Mouse (Mus musculus) neural tube, embryonic 12.5 days (tissue): ENCODE data around the gene Angptl1. TPM values are rescaled to one million over a fixed set of nuclear protein-coding genes. Genes with fewer than 3 reads are reported as not detected.

Source experiments
- ATAC-seq: fragments of 200-750 bp; cut with Nextera tagmentation; 2 replicates; pipeline ENCODE4 v1.8.0; 2017; ENCODE audit warnings: low read depth, mild to moderate bottlenecking, moderate TSS enrichment, moderate library complexity; ENCODE audit not compliant: low FRiP score
- H3K27ac ChIP-seq: fragments of 300-500 bp; sonication (generic); 2 replicates; pipeline ENCODE4 v1.5.1; 2016
- H3K27me3 ChIP-seq: fragments of 300-500 bp; sonication (generic); replicated peaks from 2 replicates; pipeline ENCODE4 v1.6.1; 2016; ENCODE audit warnings: mild to moderate bottlenecking
- H3K36me3 ChIP-seq: fragments of 300-500 bp; sonication (generic); 2 replicates; pipeline ENCODE4 v1.6.1; 2016; ENCODE audit warnings: mild to moderate bottlenecking
- H3K4me1 ChIP-seq: fragments of 300-500 bp; sonication (generic); 2 replicates; pipeline ENCODE4 v1.6.1; 2016
- H3K4me2 ChIP-seq: fragments of 300-500 bp; sonication (generic); replicated peaks from 2 replicates; pipeline ENCODE4 v1.6.1; 2016; ENCODE audit warnings: mild to moderate bottlenecking
- H3K4me3 ChIP-seq: fragments of 300-500 bp; sonication (generic); 2 replicates; pipeline ENCODE4 v1.5.1; 2016
- H3K9ac ChIP-seq: fragments of 300-500 bp; sonication (generic); 2 replicates; pipeline ENCODE4 v1.6.1; 2016; ENCODE audit warnings: mild to moderate bottlenecking
- H3K9me3 ChIP-seq: fragments of 300-500 bp; sonication (generic); 2 replicates; pipeline ENCODE4 v1.6.1; 2016; ENCODE audit warnings: mild to moderate bottlenecking
- WGBS: fragments of 180-500 bp; shearing (Covaris S2); methylation state at CpG from one replicate; pipeline ENCODE4 v1.1.7; 2016; 5-methylcytosine and 5-hydroxymethylcytosine counted together
- polyA plus RNA-seq: library from polyadenylated mRNA; unstranded; fragments of >200 nt; fragmentation: Nextera tagmentation; extraction: Ambion mirVana; gene quantifications from 2 replicates; pipeline ENCODE4 v1.2.1, GENCODE M21; 2016

Angptl1 gene
- polyA plus RNA-seq, 1 experiment from 2014 or later = 7.5 TPM

DNA sequence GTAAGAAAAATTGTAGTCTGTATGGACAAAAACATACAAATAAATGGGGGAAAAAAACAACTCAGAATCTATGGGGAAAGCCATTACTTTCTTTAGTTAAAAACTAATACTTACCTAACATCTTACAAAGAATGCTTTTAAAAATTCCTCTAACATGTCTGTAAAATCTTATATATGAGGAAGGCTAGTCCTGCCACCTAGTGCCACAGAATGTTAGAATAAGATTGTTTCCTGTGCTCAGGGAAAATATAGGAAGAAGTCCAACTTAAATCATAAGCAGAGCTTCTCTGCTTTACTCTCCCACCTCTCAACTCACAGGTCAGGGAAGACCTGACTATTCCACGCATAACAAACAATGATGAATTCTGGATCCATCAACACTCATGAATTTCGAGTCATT, 47.5 kb downstream of the Angptl1 start:
- no peak overlapping the region for H3K4me3 ChIP-seq
- H3K27me3 ChIP-seq = no peaks in the 10 kb centered on the region
- WGBS = 95% methylated on average over 2 of the region's 2 CpGs
- H3K4me1 ChIP-seq = no peaks in the 10 kb centered on the region
- no peak overlapping the region for H3K9ac ChIP-seq
- H3K27ac ChIP-seq = no peak overlapping the region
- no peak overlapping the region for H3K4me2 ChIP-seq
- no peaks in the 10 kb centered on the region for H3K9me3 ChIP-seq
- no peak for ATAC-seq
- H3K36me3 ChIP-seq = peaks cover 42% of the 10 kb centered on the region

DNA sequence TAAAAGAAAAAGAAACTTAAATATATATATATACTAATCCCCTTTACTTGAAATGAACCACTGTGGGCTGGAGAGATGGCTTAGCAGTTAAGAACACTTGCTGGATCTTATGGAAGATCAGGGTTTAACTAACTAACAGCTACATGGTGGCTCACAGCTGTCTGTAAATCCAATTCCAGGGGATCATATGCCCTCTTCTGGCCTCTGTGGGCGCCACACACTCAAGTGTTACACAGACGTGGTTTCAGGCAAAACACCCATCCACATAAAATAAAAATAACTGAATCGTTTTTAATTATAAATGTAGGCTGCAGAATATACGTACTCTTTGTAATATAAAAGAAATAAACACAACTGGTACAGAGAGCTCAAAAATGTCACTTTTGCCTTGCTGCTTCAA, 50.5 kb downstream of the Angptl1 start:
- H3K27me3 ChIP-seq = no peaks in the 10 kb centered on the region
- no peak for ATAC-seq
- no peaks in the 10 kb centered on the region for H3K4me1 ChIP-seq
- H3K4me3 ChIP-seq = no peak overlapping the region
- H3K4me2 ChIP-seq = no peak overlapping the region
- H3K27ac ChIP-seq = no peak overlapping the region
- H3K9ac ChIP-seq = no peak overlapping the region
- H3K36me3 ChIP-seq = peaks cover 21% of the 10 kb centered on the region
- WGBS = 88% methylated on average over 4 of the region's 4 CpGs
- no peaks in the 10 kb centered on the region for H3K9me3 ChIP-seq

DNA sequence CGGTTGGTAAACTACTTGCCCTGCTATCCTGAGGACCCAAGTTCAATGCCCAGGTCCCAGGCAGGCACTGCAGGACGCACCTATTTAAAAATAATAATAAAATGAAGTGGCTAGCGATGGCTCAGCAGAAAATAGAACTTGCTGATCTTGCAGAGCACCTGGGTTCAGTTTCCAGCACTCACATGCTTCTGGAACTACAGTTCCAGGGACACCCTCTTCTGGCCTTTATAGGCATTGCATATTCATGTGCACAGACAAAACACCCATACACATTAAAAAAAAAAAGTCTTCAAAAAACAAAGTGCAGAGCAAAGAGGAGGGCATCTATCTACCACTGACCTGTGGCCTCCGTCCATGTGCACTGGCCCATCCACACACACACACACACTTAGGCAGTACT, 53.2 kb downstream of the Angptl1 start:
- no peak for ATAC-seq
- Histone ChIP-seq H3K4me3 (no peak overlapping the region), H3K9me3 (no peaks in the 10 kb centered on the region), H3K9ac (no peak overlapping the region), H3K4me2 (no peak overlapping the region), H3K36me3 (peaks cover 13% of the 10 kb centered on the region), H3K27ac (no peak overlapping the region), H3K4me1 (no peaks in the 10 kb centered on the region), H3K27me3 (no peaks in the 10 kb centered on the region)
- 93% methylated on average over 4 of the region's 4 CpGs for WGBS

DNA sequence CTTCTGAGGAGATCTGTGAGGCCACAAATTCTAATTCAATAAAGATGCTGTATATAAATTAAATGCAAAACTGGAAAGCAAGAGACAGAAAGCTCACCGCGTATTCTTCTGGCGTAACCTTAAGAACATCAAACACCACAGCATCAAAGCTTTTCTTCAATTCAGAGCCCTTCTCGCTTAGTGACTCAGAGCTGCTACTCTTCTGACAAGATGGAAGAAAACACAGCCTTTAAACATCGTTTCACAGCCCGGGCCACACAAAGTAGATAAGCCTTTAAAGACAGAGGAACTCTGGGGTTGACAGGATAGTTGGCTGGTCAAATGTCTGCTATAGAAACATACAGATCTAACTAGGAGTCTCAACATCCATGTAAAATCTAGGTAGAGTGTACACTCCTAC, 63.3 kb downstream of the Angptl1 start:
- Histone ChIP-seq H3K27me3 (no peaks in the 10 kb centered on the region), H3K9me3 (no peaks in the 10 kb centered on the region), H3K27ac (no peak overlapping the region), H3K4me2 (no peak overlapping the region), H3K9ac (no peak overlapping the region), H3K36me3 (peaks cover 18% of the 10 kb centered on the region), H3K4me1 (no peaks in the 10 kb centered on the region), H3K4me3 (no peak overlapping the region)
- ATAC-seq = no peak
- WGBS = 92% methylated on average over 6 of the region's 6 CpGs

DNA sequence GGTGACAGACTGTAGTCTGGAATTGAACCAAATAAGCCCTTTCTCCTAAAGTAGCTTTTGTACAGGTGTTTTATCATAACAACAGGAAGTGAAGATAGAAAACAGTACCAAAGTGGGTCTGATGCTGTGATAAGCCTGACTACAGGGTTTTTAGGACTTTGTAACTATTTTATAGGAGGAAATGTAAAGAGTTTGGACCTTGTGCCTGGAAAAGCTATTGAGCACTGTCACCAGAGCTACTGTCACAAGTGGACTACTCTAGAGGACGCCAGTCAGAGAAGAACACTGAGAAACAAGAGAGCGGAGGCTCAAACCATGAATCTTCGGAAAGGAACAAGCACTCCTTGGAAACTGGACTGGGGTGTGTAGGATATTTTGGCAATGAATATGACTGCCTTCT, 65.5 kb downstream of the Angptl1 start:
- Histone ChIP-seq H3K4me3 (no peak overlapping the region), H3K4me1 (no peaks in the 10 kb centered on the region), H3K4me2 (no peak overlapping the region), H3K9me3 (no peaks in the 10 kb centered on the region), H3K27ac (no peak overlapping the region), H3K9ac (no peak overlapping the region), H3K36me3 (peaks cover 19% of the 10 kb centered on the region), H3K27me3 (no peaks in the 10 kb centered on the region)
- ATAC-seq = no peak
- WGBS = 94% methylated on average over 3 of the region's 3 CpGs

DNA sequence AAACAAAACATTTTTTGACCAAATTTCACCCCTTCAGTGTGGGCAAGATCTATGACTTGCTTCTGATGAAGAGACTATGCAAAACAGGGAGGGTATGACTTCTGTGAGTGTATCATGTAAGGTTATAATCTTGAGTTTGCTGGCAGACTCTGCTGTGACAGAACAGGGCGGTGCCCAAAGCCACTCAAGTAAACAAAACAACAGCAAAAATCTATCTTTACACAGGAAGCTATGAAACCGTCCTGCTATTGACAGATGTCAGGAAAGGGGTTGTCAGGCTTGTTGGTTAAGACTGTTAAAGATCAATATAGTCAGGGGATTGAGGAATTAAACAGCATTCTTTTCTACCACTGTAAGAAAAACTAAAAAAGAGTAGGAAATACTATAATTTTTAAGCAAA, 67.3 kb downstream of the Angptl1 start:
- no peaks in the 10 kb centered on the region for H3K9me3 ChIP-seq
- no peaks in the 10 kb centered on the region for H3K27me3 ChIP-seq
- H3K36me3 ChIP-seq = peaks cover 10% of the 10 kb centered on the region
- no peak overlapping the region for H3K9ac ChIP-seq
- no peak overlapping the region for H3K27ac ChIP-seq
- no peaks in the 10 kb centered on the region for H3K4me1 ChIP-seq
- H3K4me3 ChIP-seq = no peak overlapping the region
- no peak for ATAC-seq
- no peak overlapping the region for H3K4me2 ChIP-seq
- WGBS = 89% methylated on average over 2 of the region's 2 CpGs

DNA sequence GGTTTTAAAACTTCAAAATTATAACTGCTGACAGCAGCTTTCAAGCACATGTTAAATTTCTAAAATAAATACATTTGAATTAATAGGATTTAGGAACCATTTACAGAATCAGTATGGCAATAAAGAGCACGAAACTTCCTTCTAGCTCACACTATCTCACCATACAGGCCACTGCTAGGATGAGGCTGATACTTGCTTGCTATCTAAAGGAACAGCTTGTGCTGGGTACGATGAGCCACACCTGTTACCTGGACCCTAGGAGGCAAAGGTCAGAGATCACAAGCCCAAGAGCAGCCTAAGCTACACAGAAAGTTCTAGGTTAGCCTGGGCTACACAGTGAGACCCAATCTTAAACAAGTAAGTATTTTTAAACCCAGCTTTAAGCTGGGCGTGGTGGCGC, 70.9 kb downstream of the Angptl1 start:
- WGBS = 99% methylated on average over 4 of the region's 4 CpGs
- H3K4me1 ChIP-seq = no peaks in the 10 kb centered on the region
- H3K27ac ChIP-seq = no peak overlapping the region
- no peaks in the 10 kb centered on the region for H3K27me3 ChIP-seq
- H3K4me2 ChIP-seq = no peak overlapping the region
- no peaks in the 10 kb centered on the region for H3K9me3 ChIP-seq
- H3K9ac ChIP-seq = no peak overlapping the region
- no peak overlapping the region for H3K4me3 ChIP-seq
- ATAC-seq = no peak
- H3K36me3 ChIP-seq = peaks cover 10% of the 10 kb centered on the region

DNA sequence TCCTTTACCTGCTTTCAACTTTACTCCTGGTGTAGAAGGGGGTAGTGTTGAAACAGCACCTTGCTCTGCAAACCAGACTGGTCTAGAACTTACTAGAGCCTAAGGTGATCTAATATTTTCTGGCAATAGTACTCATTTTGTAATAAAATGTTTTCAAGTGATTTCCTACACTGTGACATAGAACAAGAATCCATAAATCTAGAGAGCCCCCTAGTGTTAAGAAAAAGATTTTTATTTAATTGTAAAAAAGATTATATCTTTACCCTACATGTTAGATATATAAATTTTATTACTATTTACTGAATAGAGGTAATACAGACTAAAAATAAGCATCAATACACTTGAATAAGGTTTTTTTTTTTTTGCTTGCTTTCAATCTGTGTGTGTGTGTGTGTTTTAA, 71.5 kb downstream of the Angptl1 start:
- Histone ChIP-seq H3K4me2 (no peak overlapping the region), H3K36me3 (peaks cover 10% of the 10 kb centered on the region), H3K27ac (no peak overlapping the region), H3K4me1 (no peaks in the 10 kb centered on the region), H3K4me3 (no peak overlapping the region), H3K9me3 (no peaks in the 10 kb centered on the region), H3K27me3 (no peaks in the 10 kb centered on the region), H3K9ac (no peak overlapping the region)
- no peak for ATAC-seq

Other genes with a start within 250 kb of the Angptl1 start
- 3.3 TPM in 2 replicates for gene Tor3a, start 164.2 kb upstream of the Angptl1 start, polyA plus RNA-seq
- gene Fam20b, start 119.5 kb upstream of the Angptl1 start, polyA plus RNA-seq = 26.8 and 28.6 TPM in 2 replicates
- 110 and 120 TPM in 2 replicates for gene Ralgps2, start 101.1 kb downstream of the Angptl1 start, polyA plus RNA-seq